Mouse (Mus musculus) CD8-positive naive resting alpha-beta T cell, adult 57 days (primary cell): ENCODE results near the gene Neb. TPM values are rescaled to one million over a fixed set of nuclear protein-coding genes. Genes with fewer than 3 reads are reported as not detected.

ENCODE experiments used
- total RNA-seq: library from RNA; stranded (reverse); gene quantifications from one replicate; pipeline ENCODE4 v1.2.4, GENCODE M21; 2023

The Neb gene
- 2.1 TPM for total RNA-seq

GRCm38 (mm10) chr2:52378448-52378804, at the start of gene Neb:
TSS of gene Neb (minus strand) at chr2:52378474.

GRCm38 (mm10) chr2:52424747-52425522, 46.7 kb upstream of the Neb start, which contains the start of gene Arl5a:
TSS of gene Arl5a (minus strand) at chr2:52424901.

Other genes with a start within 250 kb of the Neb start
- gene Arl5a, start 46.4 kb upstream of the Neb start, total RNA-seq: 24.1 TPM